Mouse (Mus musculus): ENCODE data around the gene Vmp1.

- TF ChIP-seq CTCF (conservative IDR thresholded peaks at IDR 0.05; ENCODE audit: insufficient read depth, insufficient read length, low read depth, low read length) (no peak), POLR2A (IDR thresholded peaks at IDR 0.05; ENCODE audit: low read depth, low read length) (no peak)
These were observed 31.1 kb downstream of the Vmp1 start for GRCm38 (mm10) chr11:86652578-86652979.
